Mouse (Mus musculus): Measurements from ENCODE around the gene Asb4.

DNA sequence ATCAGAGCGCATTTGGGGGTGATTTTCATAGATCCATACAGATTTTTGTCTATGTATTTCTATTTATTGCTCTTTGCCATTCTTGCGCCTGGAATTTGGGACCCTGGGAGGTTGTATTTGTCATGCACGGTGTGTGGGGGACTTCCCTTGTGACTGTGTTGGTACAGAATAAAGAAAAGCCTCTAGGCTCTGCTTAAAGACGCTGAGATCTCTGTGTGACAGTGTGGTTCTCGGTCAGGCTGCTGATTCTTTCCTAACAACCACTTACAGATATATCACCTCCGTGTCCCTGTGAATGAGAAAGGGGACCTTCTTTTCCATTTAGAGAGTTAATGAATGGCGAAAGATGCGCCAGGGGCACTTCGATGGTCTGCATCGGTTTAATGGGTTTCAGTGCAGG lies 7.8 kb downstream of the Asb4 start:
- no peak for TF ChIP-seq CTCF (IDR thresholded peaks at IDR 0.05; ENCODE audit: low read depth, low read length)
- TF ChIP-seq POLR2A (IDR thresholded peaks at IDR 0.05; ENCODE audit: extremely low read depth, insufficient read depth, low read length): no peak
